Mouse (Mus musculus): ENCODE measurements around the gene Slc6a3.

Gene Slc6a3

DNA sequence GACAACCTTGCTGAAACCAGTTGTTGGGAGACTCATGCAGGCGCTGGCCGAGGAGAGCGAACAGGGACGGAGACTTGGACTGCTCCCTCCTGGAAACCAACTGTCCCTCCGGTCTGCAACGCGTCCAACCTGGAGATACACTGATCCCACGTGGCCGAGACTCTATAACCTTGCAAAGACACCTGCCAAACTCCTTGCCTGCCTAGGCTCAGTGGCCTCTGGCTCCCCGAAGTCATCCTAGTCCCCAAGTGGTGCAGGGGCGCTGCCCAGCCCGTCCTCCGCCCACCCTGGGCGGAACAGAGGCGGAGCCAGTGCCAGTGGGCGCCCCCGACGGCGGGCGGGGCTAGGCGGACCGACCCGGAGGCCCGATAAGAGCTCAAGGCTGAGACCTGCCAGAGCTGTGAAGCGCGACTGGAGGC, at the start of gene Slc6a3:
Gene Slc6a3 (plus strand): TSS at position 345 of the 419 bp plus-strand sequence.
- DNase-seq = no peak

- no peak for DNase-seq
Observed at GRCm38 (mm10) chr13:73488105-73488504, 48.4 kb upstream of the Slc6a3 start.

DNA sequence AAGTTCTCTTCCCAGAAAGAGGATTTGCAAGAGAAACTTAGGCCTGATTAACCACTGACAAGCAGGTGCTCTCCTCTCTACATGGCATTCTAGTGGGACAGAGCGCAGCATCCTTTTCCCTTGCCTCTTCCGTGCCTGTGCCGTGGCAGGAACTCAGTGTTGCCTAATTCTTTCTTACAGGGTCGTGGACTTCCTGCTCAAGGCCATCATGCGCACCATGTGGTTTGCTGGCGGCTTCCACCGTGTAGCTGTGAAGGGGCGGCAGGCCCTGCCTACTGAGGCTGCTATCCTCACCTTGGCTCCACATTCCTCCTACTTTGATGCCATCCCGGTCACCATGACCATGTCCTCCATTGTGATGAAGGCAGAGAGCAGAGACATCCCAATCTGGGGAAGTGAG, 47.8 kb upstream of the Slc6a3 start:
- no peak for DNase-seq

- DNase-seq = no peak
Observed at GRCm38 (mm10) chr13:73489986-73490385, 46.6 kb upstream of the Slc6a3 start.

- DNase-seq = peak; percentile 88
Observed at GRCm38 (mm10) chr13:73490564-73491170, 45.9 kb upstream of the Slc6a3 start.

- no peak for DNase-seq
Observed at GRCm38 (mm10) chr13:73493183-73493582, 43.4 kb upstream of the Slc6a3 start.

DNA sequence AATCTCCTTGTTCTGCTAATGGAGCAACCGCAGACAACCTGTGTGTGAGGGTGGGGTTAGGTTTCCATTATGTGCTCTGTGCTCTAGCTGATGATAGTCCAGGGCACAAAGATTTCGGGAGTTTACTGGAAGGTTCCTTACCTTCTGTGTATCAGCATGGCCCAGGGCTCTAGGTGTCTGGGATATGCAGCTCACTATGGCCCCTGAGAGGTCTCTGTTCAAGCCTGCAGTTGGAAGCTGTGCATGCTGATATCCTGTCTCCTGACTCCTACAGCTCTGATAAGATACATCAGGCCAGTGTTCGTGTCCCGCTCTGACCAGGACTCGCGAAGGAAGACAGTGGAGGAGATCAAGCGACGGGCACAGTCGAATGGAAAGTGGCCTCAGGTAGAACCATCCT, 42.0 kb upstream of the Slc6a3 start:
- no peak for DNase-seq

DNA sequence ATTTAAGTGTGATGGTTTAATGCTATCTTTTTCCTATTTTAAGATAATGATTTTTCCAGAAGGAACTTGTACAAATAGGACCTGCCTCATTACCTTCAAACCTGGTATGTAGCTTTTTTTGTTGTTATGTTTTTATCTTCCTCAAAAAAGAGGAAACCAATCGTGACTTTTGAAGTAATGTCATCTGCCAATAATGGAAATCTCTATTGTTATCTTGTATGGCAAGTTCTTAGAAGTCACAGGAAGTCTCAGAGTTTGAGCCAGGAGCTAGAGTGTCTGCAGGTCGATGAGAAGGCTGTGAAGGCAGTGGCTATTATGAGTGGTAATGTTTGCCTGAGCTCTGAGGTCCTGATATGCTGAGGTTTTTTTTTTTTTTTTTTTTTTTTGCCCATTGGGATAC, 40.4 kb upstream of the Slc6a3 start:
- DNase-seq = no peak

- no peak for DNase-seq
Observed at GRCm38 (mm10) chr13:73499893-73500604, 36.5 kb upstream of the Slc6a3 start.

DNA sequence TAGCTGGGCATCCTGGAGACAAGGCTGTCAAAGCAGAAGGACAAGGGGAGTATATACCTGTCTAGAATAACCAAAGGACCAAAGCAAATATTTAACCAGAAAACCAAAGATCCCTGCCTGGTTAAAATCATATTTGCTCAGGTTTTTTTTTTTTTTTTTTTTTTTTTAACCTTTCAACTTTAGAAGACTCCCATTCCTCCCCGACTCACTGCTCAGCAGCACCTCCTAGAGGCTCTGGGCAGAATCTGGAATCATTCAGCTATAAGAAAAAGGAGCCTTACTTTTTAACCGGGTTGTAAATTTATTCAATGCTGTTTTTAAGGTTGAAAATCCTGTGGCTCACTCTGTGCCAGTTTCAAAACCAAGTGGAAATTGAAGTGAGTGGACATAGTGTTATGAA, 33.8 kb upstream of the Slc6a3 start:
- DNase-seq = no peak

GRCm38 (mm10) chr13:73505686-73506467, 30.7 kb upstream of the Slc6a3 start:
- peak; percentile 87 for DNase-seq

DNA sequence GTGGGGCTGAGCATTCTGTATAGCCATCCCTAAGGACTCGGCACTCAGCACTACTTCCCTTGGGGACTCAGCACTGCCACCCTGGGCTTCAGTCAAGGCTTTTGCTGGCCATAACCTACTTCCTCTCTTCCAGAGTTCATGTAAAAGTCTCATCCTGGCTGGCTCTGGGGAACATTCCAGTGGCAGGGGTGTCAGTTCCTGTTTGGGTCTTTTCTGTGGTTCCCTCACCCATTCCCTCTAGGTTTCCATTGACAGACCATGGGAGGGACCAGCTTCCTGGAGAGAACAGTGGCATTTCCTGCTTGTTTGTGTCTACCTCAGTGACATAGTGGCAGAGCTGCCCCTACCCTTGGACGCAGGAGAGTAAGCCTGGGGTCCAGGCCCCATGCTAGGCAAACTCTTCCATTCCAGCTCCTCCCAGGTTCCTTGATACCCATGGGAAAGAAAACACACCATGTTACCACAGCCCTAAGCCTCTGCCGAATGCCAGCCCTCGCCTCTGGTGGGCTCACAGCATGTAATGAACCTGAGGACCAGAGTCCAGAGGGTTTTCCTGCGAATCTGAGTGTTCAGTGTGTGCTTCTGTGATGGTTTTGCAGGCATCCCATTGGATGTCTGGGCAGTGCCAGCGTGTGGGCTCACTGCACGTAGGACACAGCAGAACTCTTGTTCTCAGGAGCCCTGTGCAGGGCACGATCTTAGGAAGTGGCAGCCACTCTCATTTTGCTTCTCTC, 27.6 kb upstream of the Slc6a3 start:
- no peak for DNase-seq

DNA sequence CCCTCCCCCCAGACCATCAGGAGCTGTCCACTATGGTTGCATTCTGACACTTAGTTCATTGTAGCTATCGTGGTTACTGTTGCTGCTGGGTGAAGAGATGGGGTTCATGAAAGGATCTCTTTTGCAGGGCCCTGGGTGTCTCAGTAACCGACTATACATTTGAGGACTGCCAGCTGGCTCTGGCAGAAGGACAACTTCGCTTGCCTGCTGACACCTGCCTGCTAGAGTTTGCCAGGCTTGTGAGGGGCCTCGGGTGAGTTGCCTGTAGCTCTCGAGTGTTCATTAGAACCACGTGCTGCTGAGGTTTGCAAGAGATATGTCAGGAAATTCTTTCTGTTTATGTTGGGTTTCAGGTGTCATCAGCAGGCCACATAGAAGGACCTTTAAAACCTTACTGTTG, 26.7 kb upstream of the Slc6a3 start:
- DNase-seq = peak; percentile 54

GRCm38 (mm10) chr13:73512776-73513673, 23.5 kb upstream of the Slc6a3 start:
- peak; percentile 83 for DNase-seq

- DNase-seq = no peak
Observed at GRCm38 (mm10) chr13:73516886-73517285, 19.7 kb upstream of the Slc6a3 start.

DNA sequence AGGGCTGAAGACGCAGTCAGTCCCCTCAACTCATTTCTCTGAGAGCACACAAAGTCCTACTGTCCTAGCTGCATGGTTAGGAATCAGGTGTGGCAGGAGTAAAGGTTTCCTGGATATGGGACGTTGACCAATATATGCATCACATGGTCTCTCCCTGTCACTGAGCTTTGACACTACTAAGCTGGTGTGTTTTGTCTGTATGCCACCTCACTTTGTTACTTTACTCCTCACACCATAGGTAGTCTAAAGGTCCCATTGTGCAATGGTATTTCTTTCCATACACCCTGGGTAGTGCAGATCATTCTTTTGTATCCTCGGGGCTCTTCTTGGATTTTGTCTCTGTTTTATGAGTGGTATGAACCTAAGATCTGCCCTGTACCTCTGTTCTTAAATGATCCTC, 2.8 kb upstream of the Slc6a3 start:
- DNase-seq = no peak

DNA sequence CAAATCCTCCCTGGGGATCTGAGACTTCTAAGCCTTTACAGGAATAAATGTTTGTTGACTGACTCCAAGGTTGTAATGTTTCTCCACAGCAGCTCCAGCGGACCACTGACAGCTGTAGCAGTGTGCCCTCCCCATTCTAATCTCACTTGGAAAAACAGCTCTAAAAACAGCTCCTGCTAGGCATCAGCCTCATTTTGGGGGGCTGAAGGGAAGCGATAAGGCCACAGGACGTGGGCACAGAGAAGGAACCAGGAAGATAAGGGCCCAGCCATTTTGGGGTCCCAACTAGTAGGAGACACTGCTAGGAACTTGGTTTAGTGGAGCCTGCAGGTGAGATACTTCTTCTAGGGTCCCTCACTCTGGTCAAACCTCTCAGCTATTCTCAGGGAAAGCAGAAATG, 1.3 kb upstream of the Slc6a3 start:
- no peak for DNase-seq

DNA sequence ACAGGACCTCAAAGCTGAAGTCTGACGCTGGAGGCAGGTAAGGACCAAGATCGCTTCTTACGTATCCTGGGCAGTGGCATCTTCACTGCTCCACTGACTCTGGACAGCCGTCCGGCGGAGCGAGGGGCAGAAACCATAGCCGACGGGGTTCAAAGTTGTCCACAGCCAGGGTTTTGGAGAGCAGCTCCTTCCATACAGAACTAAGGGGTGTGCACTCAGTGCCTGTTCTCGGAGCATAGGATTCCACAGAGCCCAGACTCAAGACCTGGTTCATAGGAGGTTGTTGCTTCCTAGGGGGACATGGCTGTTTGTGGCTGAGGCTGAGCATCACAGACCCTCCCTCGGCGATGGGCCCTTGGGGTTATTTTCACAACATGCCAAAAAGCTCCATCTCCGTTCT, 277 bp downstream of the Slc6a3 start:
- no peak for DNase-seq

- no peak for DNase-seq
Observed at GRCm38 (mm10) chr13:73564201-73564600, 27.7 kb downstream of the Slc6a3 start.

GRCm38 (mm10) chr13:73575051-73575450, 38.5 kb downstream of the Slc6a3 start:
- DNase-seq = no peak

- DNase-seq = no peak
Observed at GRCm38 (mm10) chr13:73577277-73577676, 40.7 kb downstream of the Slc6a3 start.

GRCm38 (mm10) chr13:73591488-73591887, 54.9 kb downstream of the Slc6a3 start:
- DNase-seq = no peak
